Mouse (Mus musculus) granulocyte monocyte progenitor cell, adult 5-6 weeks (primary cell): ENCODE measurements around the gene Slc7a14. TPM values are rescaled to one million over a fixed set of nuclear protein-coding genes. Genes with fewer than 3 reads are reported as not detected.

ENCODE experiments used
- ATAC-seq: replicated peaks from 2 replicates; pipeline ENCODE4 v1.8.0; 2016; ENCODE audit warnings: mild to moderate bottlenecking, moderate TSS enrichment, inconsistent platforms; ENCODE audit not compliant: poor library complexity, severe bottlenecking
- total RNA-seq, 2 experiments: library from RNA; stranded (forward) in 1 of 2; stranded (reverse) in 1 of 2; fragments of 200-712, 200-1000 nt in 1 of 2; fragments of >200 nt in 1 of 2; fragmentation: Nextera tagmentation in 1 of 2; gene quantifications; 2 replicates each; pipeline ENCODE4 v1.2.3; 2014 to 2017

The Slc7a14 gene
- total RNA-seq, 2 experiments from 2014 or later = not detected

GRCm38 (mm10) chr3:31213802-31214201 lies 96.4 kb downstream of the Slc7a14 start:
- ATAC-seq = no peak

- no peak for ATAC-seq
Observed at GRCm38 (mm10) chr3:31212205-31213038, 97.8 kb downstream of the Slc7a14 start.

GRCm38 (mm10) chr3:31209001-31209400 lies 101.2 kb downstream of the Slc7a14 start:
- ATAC-seq = no peak

GRCm38 (mm10) chr3:31208458-31208994 lies 101.7 kb downstream of the Slc7a14 start:
- ATAC-seq = no peak

GRCm38 (mm10) chr3:31208046-31208445 lies 102.1 kb downstream of the Slc7a14 start:
- no peak for ATAC-seq

GRCm38 (mm10) chr3:31205167-31205566 lies 105.0 kb downstream of the Slc7a14 start:
- ATAC-seq = no peak

- no peak for ATAC-seq
Observed at GRCm38 (mm10) chr3:31203947-31204346, 106.2 kb downstream of the Slc7a14 start.

GRCm38 (mm10) chr3:31199162-31199877 lies 110.9 kb downstream of the Slc7a14 start:
- ATAC-seq = no peak

- ATAC-seq = no peak
Observed at GRCm38 (mm10) chr3:31191402-31191801, 118.8 kb downstream of the Slc7a14 start.

- ATAC-seq = no peak
Observed at GRCm38 (mm10) chr3:31190342-31190741, 119.8 kb downstream of the Slc7a14 start.

GRCm38 (mm10) chr3:31166365-31166871 lies 143.8 kb downstream of the Slc7a14 start:
- no peak for ATAC-seq

GRCm38 (mm10) chr3:31165803-31166202 lies 144.4 kb downstream of the Slc7a14 start:
- no peak for ATAC-seq

GRCm38 (mm10) chr3:31162860-31163259 lies 147.3 kb downstream of the Slc7a14 start:
- ATAC-seq = no peak

GRCm38 (mm10) chr3:31161336-31161735 lies 148.8 kb downstream of the Slc7a14 start:
- no peak for ATAC-seq

GRCm38 (mm10) chr3:31160046-31160445 lies 150.1 kb downstream of the Slc7a14 start:
- no peak for ATAC-seq

GRCm38 (mm10) chr3:31157776-31158175 lies 152.4 kb downstream of the Slc7a14 start:
- ATAC-seq = no peak

GRCm38 (mm10) chr3:31156126-31156525 lies 154.1 kb downstream of the Slc7a14 start:
- ATAC-seq = no peak
